Mouse (Mus musculus) neural tube, embryonic 15.5 days (tissue): ENCODE measurements around the gene Chmp2b. TPM values are rescaled to one million over a fixed set of nuclear protein-coding genes. Genes with fewer than 3 reads are reported as not detected.

Source experiments
- ATAC-seq: fragments of 200-750 bp; cut with Nextera tagmentation; 2 replicates; pipeline ENCODE4 v1.8.0; 2017; ENCODE audit warnings: mild to moderate bottlenecking, moderate TSS enrichment, moderate library complexity; ENCODE audit not compliant: low FRiP score
- H3K27ac ChIP-seq: fragments of 300-500 bp; sonication (generic); replicated peaks from 2 replicates; pipeline ENCODE4 v1.5.1; 2015; ENCODE audit warnings: mild to moderate bottlenecking, inconsistent platforms
- H3K27me3 ChIP-seq: fragments of 300-500 bp; sonication (generic); replicated peaks from 2 replicates; pipeline ENCODE4 v1.6.1; 2015; ENCODE audit warnings: inconsistent platforms
- H3K36me3 ChIP-seq: fragments of 300-500 bp; sonication (generic); 2 replicates; pipeline ENCODE4 v1.6.1; 2015; ENCODE audit warnings: inconsistent platforms
- H3K4me1 ChIP-seq: fragments of 300-500 bp; sonication (generic); 2 replicates; pipeline ENCODE4 v1.6.1; 2015; ENCODE audit warnings: inconsistent platforms
- H3K4me2 ChIP-seq: fragments of 300-500 bp; sonication (generic); 2 replicates; pipeline ENCODE4 v1.6.1; 2015; ENCODE audit warnings: inconsistent platforms, mild to moderate bottlenecking, moderate library complexity
- H3K4me3 ChIP-seq: fragments of 300-500 bp; sonication (generic); replicated peaks from 2 replicates; pipeline ENCODE4 v1.5.1; 2015; ENCODE audit warnings: mild to moderate bottlenecking, inconsistent platforms
- H3K9ac ChIP-seq: fragments of 300-500 bp; sonication (generic); replicated peaks from 2 replicates; pipeline ENCODE4 v1.6.1; 2015; ENCODE audit warnings: mild to moderate bottlenecking, inconsistent platforms
- H3K9me3 ChIP-seq: fragments of 300-500 bp; sonication (generic); replicated peaks from 2 replicates; pipeline ENCODE4 v1.6.1; 2016; ENCODE audit warnings: inconsistent platforms
- WGBS: fragments of 180-500 bp; shearing (Covaris S2); methylation state at CpG from one replicate; pipeline ENCODE4 v1.1.7; 2015; ENCODE audit warnings: mixed read lengths; 5-methylcytosine and 5-hydroxymethylcytosine counted together
- polyA plus RNA-seq: library from polyadenylated mRNA; unstranded; fragments of >200 nt; fragmentation: Nextera tagmentation; extraction: Ambion mirVana; gene quantifications from 2 replicates; pipeline ENCODE4 v1.2.1, GENCODE M21; 2015

Gene Chmp2b
- 151 and 158 TPM in 2 replicates for polyA plus RNA-seq

GRCm38 (mm10) chr16:65561963-65562863 lies at the start of gene Chmp2b:
Gene Chmp2b, minus strand, starts transcription at chr16:65562726.
- ATAC-seq: peak; percentile 93
- H3K4me3 ChIP-seq: peak within 1 kb of the TSS; percentile 100
- H3K4me1 ChIP-seq: peaks cover 18% of the 10 kb centered on the region
- H3K4me2 ChIP-seq: peak within 1 kb of the TSS; percentile 76
- no peaks in the 10 kb centered on the region for H3K27me3 ChIP-seq
- H3K27ac ChIP-seq: peak within 1 kb of the TSS; percentile 86
- 0% methylated on average over 69 of the region's 69 CpGs for WGBS
- H3K9ac ChIP-seq: peak within 1 kb of the TSS; percentile 91
- H3K9me3 ChIP-seq: no peaks in the 10 kb centered on the region
- H3K36me3 ChIP-seq: no peaks in the 10 kb centered on the region

DNA sequence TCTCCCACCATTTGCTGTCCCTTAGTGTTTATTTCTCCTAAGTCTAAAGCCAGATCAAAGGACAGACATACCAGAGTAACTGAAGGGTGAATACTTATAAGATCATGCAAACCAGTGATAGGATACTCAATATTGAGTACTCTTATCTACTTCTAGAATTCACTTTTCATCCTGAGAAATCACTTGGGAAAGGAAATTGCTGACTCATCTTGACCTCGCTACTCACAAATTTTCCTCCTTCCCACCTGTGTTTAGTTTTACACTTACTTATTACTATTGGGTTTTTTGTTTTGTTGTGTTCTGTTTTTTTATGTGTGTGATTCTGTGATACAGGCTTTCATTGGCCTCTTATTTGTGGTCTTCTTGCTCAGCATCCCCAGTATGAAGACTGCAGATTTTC lies 49.2 kb upstream of the Chmp2b start:
- Histone ChIP-seq H3K9me3 (no peaks in the 10 kb centered on the region), H3K36me3 (no peaks in the 10 kb centered on the region), H3K9ac (no peak overlapping the region), H3K4me2 (no peak overlapping the region), H3K4me1 (no peaks in the 10 kb centered on the region), H3K4me3 (no peak overlapping the region), H3K27me3 (no peaks in the 10 kb centered on the region), H3K27ac (no peak overlapping the region)
- ATAC-seq: no peak
- 92% methylated on average over 1 of the region's 1 CpGs for WGBS

DNA sequence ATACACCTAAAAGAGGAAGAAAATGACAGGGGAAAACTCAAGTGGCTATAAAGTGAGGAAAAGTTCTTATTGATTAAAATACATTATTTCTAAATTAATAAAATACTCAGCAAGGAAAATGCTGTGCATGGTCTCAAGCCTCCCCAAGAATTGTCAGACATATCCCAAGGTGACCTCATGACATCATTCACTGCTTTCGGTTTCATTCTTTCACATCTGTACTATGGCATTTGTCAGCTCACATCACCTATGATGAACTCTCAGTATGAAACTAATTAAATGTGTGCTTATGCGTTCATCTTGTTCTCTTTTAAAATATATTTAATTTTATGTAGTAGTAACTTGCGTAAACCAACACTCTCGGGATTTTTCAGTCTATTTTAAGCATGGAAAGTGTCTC lies 38.3 kb upstream of the Chmp2b start:
- Histone ChIP-seq H3K4me2 (no peak overlapping the region), H3K36me3 (no peaks in the 10 kb centered on the region), H3K27me3 (no peaks in the 10 kb centered on the region), H3K4me1 (no peaks in the 10 kb centered on the region), H3K4me3 (no peak overlapping the region), H3K9ac (no peak overlapping the region), H3K9me3 (no peaks in the 10 kb centered on the region), H3K27ac (no peak overlapping the region)
- ATAC-seq: no peak
- 79% methylated on average over 4 of the region's 4 CpGs for WGBS

DNA sequence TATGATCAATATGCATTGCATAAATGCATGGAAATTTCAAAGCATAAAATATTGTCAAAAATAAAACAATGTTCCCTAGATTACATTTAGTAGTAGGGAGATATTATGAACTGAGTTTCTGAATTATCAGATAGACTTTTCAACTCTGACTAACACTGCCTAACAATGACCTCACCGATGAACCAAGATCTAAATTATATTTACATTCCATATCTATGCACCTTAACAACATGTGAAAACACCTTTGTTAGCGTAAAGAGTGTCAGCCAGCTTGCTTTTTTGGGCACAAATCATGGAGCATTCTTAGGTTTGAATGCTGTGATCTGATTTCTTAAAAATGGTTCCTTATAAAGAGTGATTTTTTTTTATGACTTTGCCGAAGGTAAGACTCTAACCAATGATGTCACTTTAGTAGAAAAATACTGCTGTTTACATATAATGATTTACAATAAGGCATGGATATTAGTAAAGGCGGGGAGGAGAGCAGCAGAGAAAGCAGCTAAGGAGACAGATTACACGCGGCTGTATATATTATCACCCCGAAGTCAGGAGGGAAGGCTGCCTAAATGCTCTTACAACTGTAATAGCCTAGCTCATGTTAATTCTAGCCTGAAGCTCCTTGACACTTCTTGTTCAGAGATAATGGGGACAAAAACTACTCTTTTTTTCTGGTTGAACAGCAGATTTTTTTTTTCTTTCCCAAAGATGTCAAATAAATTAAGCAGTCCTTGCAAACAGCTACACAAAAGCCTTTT lies 23.8 kb upstream of the Chmp2b start:
- H3K9me3 ChIP-seq: no peaks in the 10 kb centered on the region
- no peak overlapping the region for H3K27ac ChIP-seq
- 0 out of 2 replicates have a peak, but pooled peaks cover 5% of the 10 kb centered on the region for H3K4me1 ChIP-seq
- H3K4me3 ChIP-seq: no peak overlapping the region
- 39% methylated on average over 7 of the region's 7 CpGs for WGBS
- no peak overlapping the region for H3K9ac ChIP-seq
- no peak for ATAC-seq
- no peak overlapping the region for H3K4me2 ChIP-seq
- H3K36me3 ChIP-seq: no peaks in the 10 kb centered on the region
- H3K27me3 ChIP-seq: no peaks in the 10 kb centered on the region

- 93% methylated on average over 2 of the region's 2 CpGs for WGBS
- Histone ChIP-seq H3K9ac (no peak overlapping the region), H3K4me3 (no peak overlapping the region), H3K27me3 (no peaks in the 10 kb centered on the region), H3K9me3 (no peaks in the 10 kb centered on the region), H3K4me1 (0 out of 2 replicates have a peak, but pooled peaks cover 5% of the 10 kb centered on the region), H3K36me3 (no peaks in the 10 kb centered on the region), H3K4me2 (no peak overlapping the region), H3K27ac (no peak overlapping the region)
- no peak for ATAC-seq
These were observed 23.2 kb upstream of the Chmp2b start for GRCm38 (mm10) chr16:65585699-65586098.

DNA sequence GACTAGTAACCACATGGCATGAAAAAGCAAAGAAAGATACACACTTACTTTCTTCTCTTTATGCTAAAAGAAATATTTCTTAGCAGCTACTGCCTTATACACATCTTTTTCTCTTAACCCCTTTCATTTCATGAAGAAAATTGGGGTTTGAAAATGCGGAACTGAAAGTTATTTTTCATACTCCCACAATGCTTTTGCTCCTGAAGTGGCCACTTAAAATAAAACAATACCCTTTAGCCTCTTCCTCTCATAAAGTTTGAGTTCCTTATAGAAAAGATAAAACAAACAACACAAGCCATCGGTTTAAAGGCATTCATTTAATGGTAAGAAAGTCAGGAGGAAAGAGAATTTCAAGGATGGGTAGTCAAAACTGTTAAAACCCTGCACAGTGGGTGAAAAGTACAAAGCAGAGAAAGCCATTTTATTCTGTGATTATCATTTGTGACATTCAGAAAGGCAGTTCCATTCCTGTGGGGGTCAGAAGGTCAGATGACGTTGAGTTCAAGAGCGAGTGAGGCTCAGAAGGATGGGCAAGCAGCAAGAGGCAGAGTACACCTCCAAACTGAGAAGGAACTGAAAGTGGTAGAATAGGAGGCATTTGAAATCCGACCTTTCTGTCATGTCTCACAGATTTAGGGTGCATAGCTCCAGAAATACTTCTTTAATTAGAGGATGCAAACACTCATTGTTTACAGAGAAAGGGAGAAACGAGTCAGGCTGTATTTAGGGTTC lies 14.9 kb upstream of the Chmp2b start:
- 32% methylated on average over 6 of the region's 6 CpGs for WGBS
- Histone ChIP-seq H3K27ac (no peak overlapping the region), H3K9me3 (no peaks in the 10 kb centered on the region), H3K4me3 (no peak overlapping the region), H3K36me3 (no peaks in the 10 kb centered on the region), H3K9ac (no peak overlapping the region), H3K27me3 (no peaks in the 10 kb centered on the region), H3K4me2 (no peak overlapping the region), H3K4me1 (no peaks in the 10 kb centered on the region)
- ATAC-seq: no peak

- no peaks in the 10 kb centered on the region for H3K9me3 ChIP-seq
- H3K4me2 ChIP-seq: no peak overlapping the region
- H3K4me3 ChIP-seq: no peak overlapping the region
- no peaks in the 10 kb centered on the region for H3K36me3 ChIP-seq
- H3K27ac ChIP-seq: no peak overlapping the region
- H3K4me1 ChIP-seq: peaks cover 4% of the 10 kb centered on the region
- H3K9ac ChIP-seq: no peak overlapping the region
- no peaks in the 10 kb centered on the region for H3K27me3 ChIP-seq
- 86% methylated on average over 4 of the region's 4 CpGs for WGBS
- ATAC-seq: no peak
These were observed 6.3 kb upstream of the Chmp2b start for GRCm38 (mm10) chr16:65568853-65569252.

- H3K4me3 ChIP-seq: no peak overlapping the region
- H3K9me3 ChIP-seq: no peaks in the 10 kb centered on the region
- H3K27me3 ChIP-seq: no peaks in the 10 kb centered on the region
- no peak overlapping the region for H3K27ac ChIP-seq
- no peak overlapping the region for H3K4me2 ChIP-seq
- no peaks in the 10 kb centered on the region for H3K36me3 ChIP-seq
- no peak overlapping the region for H3K9ac ChIP-seq
- peaks cover 12% of the 10 kb centered on the region for H3K4me1 ChIP-seq
- ATAC-seq: no peak
- WGBS: 81% methylated on average over 1 of the region's 1 CpGs
These were observed 2.4 kb upstream of the Chmp2b start for GRCm38 (mm10) chr16:65564951-65565350.

DNA sequence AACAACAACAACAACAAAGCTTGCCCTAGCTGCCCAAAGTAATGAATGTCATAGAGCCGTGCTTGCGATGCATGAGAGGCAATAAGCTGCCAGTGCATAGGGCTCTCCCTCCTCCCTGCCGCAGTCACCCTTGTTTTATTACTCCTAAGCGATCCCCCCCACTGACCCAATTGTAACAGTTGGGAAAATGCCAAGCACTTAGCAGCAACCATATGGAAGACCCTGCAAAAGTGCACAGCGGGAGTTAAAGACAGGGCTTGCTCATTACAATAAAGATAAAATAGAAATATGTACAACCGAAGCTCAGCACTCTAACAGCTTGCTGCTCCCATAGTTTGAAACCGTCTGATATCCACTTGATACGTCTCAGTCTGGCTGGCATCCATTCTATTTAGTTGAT lies 1.8 kb upstream of the Chmp2b start:
- Histone ChIP-seq H3K4me3 (no peak overlapping the region), H3K36me3 (no peaks in the 10 kb centered on the region), H3K9me3 (no peaks in the 10 kb centered on the region), H3K27me3 (no peaks in the 10 kb centered on the region), H3K4me2 (no peak overlapping the region), H3K27ac (no peak overlapping the region), H3K4me1 (peaks cover 17% of the 10 kb centered on the region), H3K9ac (no peak overlapping the region)
- 12% methylated on average over 8 of the region's 8 CpGs for WGBS
- ATAC-seq: no peak

GRCm38 (mm10) chr16:65562864-65563206 lies 309 bp upstream of the Chmp2b start:
- H3K27ac ChIP-seq: peak overlapping the region; percentile 86
- peak; percentile 71 for ATAC-seq
- H3K36me3 ChIP-seq: no peaks in the 10 kb centered on the region
- H3K9me3 ChIP-seq: no peaks in the 10 kb centered on the region
- peak overlapping the region; percentile 91 for H3K9ac ChIP-seq
- 2% methylated on average over 10 of the region's 10 CpGs for WGBS
- peaks cover 18% of the 10 kb centered on the region for H3K4me1 ChIP-seq
- peak overlapping the region; percentile 100 for H3K4me3 ChIP-seq
- no peaks in the 10 kb centered on the region for H3K27me3 ChIP-seq
- peak overlapping the region; percentile 76 for H3K4me2 ChIP-seq
